Mouse (Mus musculus) cerebellum, adult 2 months (tissue): Measurements from ENCODE around the gene Krt36.

Experiments used
- CTCF ChIP-seq: fragments of 200-500 bp; IDR thresholded peaks from 2 replicates; pipeline ENCODE4 v1.5.1; 2011; ENCODE audit warnings: low read depth, mild to moderate bottlenecking, control low read depth, low read length, moderate library complexity, borderline replicate concordance; ENCODE audit not compliant: insufficient read depth
- POLR2A ChIP-seq: fragments of 200-500 bp; IDR thresholded peaks from 2 replicates; pipeline ENCODE4 v1.6.1; 2011; ENCODE audit warnings: low read length, control low read depth, borderline replicate concordance; ENCODE audit not compliant: insufficient read depth

DNA sequence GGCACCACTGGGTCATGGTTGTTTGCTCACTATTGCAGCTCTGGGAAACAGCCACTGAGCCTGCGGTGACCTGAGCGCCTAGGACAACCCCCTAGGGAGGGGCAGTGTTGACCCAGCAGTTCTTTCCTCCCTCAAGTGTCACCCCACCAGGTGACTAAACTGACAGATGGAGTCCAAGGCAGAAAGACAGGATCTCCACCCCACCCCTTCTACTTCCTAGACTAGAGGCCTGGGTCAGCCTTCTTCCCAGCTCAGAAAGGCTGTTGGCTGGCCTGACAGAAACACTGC is 8.3 kb upstream of the Krt36 start:
- TF ChIP-seq POLR2A = no peak
- no peak for TF ChIP-seq CTCF
